Mouse (Mus musculus): Measurements from ENCODE around the gene Tmem25.

DNA sequence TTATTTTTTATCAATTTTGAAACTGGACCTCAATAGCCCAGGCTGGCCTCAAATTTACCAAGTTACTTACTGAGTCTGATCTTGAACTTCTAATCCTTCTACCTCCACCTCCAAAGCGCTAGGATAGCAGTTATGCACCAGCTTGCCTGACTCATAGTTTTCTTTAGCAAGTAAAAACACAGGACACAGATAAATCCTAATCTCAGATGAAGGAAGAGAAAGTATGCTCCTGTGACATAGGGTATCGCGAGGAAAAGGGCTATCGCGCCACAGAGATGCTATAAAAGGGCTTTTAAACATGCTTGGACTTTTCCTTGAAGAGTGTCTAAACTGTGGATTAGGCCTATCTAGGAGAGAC is 26.7 kb downstream of the Tmem25 start:
- TF ChIP-seq CTCF (IDR thresholded peaks at IDR 0.05; ENCODE audit: low read depth, low read length) (no peak), POLR2AphosphoS5 (IDR thresholded peaks at IDR 0.05; ENCODE audit: insufficient replicate concordance, low read depth, low read length) (no peak), GATA1 (IDR thresholded peaks at IDR 0.05; ENCODE audit: borderline replicate concordance, low read length) (no peak), GATA2 (IDR thresholded peaks at IDR 0.05; ENCODE audit: borderline replicate concordance, low read depth, low read length) (no peak), TAL1 (conservative IDR thresholded peaks at IDR 0.05; ENCODE audit: low read depth, low read length) (no peak)

Measured in G1E (cell line).